Mouse (Mus musculus): ENCODE data around the gene Hist3h2a. TPM values are rescaled to one million over a fixed set of nuclear protein-coding genes. Genes with fewer than 3 reads are reported as not detected.
"Not testable (repeated sequence)": the region's sequence is repeated elsewhere in the genome, so short reads cannot be mapped to it uniquely, and the experiment has no call there.

Hist3h2a gene
- total RNA-seq, 2 experiments from 2014 or later = 22.0 to 28.0 TPM

- intact Hi-C loops (cut with DNase I) = no loop called here
- no peak for DNase-seq
Observed at GRCm38 (mm10) chr11:58944136-58944535, 10.3 kb upstream of the Hist3h2a start.

DNA sequence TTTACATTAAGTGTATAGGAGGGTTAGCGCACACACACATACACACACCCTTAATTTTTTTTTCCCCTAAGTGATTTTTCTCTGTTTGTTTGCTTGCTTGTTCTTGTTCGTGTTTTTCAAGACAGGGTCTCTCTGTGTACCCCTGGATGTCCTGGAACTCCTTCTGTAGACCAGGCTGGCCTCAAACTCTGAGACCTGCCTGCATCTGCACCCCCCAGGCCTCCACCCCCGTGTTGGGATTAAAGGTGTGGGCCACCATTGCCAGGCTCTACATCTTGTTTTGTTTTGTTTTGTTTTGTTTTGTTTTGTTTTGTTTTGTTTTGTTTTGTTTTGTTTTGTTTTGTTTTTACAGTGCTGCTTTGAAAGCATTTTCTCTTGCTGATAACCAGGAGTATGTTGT lies 7.2 kb upstream of the Hist3h2a start:
- intact Hi-C loops (cut with DNase I) = no loop called here
- no peak for DNase-seq

DNA sequence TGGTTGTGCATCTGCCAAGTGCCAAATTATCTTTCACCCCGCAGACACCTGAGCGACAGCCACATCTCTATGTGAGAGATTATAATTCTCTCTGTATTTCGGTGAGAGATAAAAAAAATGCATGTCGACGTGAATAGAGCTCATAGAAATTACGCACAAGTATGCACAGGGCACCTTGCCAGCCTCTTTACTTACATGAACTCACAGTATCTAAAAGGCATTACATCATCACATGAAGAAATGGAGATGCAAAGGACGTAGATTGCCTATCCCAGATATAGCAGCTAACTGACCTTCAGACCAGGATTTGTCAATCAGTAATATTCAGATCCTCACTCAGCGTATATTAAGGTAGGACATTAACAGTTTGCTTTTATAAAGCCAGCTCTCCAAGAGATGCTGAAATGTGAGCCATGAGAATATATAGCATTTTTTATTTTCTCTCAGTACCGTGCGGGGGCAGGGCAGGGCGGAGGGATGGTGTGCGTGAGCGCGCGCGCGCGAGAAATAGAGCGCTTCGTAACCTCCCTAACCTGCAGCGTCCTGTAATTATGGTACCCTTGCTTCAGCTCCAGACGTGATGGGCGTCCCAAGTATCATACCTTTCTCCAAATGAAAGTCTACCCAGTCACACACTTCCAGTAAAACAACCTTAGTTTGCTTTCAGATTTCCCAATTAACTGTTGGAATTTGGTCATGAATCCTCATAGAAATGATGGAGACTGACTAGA lies 6.5 kb upstream of the Hist3h2a start:
- intact Hi-C loops (cut with DNase I) = no loop called here
- no peak for DNase-seq

DNA sequence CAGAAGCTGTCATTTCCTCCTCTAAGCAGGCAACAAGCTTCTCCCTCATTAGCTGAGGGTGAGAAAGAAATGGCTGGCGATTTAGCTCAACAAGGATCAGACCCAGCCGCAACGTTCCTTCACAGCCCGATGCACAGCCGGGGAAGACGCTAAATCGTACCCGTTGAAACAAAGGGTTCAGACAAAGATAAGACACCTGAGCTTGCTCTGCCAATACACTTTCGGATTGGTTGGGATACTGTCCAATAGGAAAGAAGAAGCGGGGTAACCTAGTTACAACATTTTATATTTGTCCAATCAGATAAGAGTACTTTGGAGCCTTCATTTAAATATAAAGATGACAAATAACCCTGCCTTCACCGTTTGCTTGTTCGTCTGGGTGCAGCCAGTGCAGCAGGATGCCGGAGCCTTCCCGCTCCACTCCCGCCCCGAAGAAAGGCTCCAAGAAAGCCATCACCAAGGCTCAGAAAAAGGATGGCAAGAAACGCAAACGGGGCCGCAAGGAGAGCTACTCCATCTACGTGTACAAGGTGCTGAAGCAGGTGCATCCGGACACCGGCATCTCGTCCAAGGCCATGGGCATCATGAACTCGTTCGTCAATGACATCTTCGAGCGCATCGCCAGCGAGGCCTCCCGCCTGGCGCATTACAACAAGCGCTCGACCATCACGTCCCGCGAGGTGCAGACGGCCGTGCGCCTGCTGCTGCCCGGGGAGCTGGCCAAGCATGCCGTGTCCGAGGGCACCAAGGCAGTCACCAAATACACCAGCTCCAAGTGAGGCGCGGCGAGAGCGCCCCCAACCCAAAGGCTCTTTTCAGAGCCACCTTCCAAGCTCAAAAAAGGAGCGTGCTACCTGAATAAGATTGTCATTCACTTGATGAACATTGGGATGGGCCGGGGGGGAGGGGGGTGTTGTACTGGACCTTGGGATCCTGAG lies 5.7 kb upstream of the Hist3h2a start, which contains the start of gene Hist3h2ba:
Hist3h2ba (plus strand) TSS at position 379 of the 938 bp plus-strand sequence.
- intact Hi-C loops (cut with DNase I) = no loop called here
- DNase-seq = peak in 1 of 2 experiments; percentile 35

- intact Hi-C loops (cut with DNase I) = loop anchor here (10.0 kb wide), 1 partner anchor 275 kb away; the partner anchor contains the start of gene Arf1
Observed at GRCm38 (mm10) chr11:58949480-58950431, 4.7 kb upstream of the Hist3h2a start.

GRCm38 (mm10) chr11:58951210-58951609 lies 3.3 kb upstream of the Hist3h2a start:
- no peak for DNase-seq
- intact Hi-C loops (cut with DNase I) = loop anchor here (10.0 kb wide), 1 partner anchor 274 kb away; the partner anchor contains the start of gene Arf1

More at GRCm38 (mm10) chr11:58949480-58950431, 4.7 kb upstream of the Hist3h2a start:
- no peak for DNase-seq

GRCm38 (mm10) chr11:58953351-58954169 lies 925 bp upstream of the Hist3h2a start:
- DNase-seq = peak in 1 of 2 experiments; percentile 29
- intact Hi-C loops (cut with DNase I) = loop anchor here (10.0 kb wide), 1 partner anchor 271 kb away; the partner anchor contains the start of gene Arf1

DNA sequence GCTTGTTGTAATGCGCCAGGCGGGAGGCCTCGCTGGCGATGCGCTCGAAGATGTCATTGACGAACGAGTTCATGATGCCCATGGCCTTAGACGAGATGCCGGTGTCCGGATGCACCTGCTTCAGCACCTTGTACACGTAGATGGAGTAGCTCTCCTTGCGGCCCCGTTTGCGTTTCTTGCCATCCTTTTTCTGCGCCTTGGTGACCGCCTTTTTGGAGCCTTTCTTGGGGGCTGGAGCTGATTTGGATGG lies 390 bp upstream of the Hist3h2a start:
- not testable (repeated sequence) for DNase-seq
- intact Hi-C loops (cut with DNase I) = loop anchor here (10.0 kb wide), 1 partner anchor 271 kb away; the partner anchor contains the start of gene Arf1

GRCm38 (mm10) chr11:58955143-58955867 lies 820 bp downstream of the Hist3h2a start:
- DNase-seq = no peak
- intact Hi-C loops (cut with DNase I) = loop anchor here (5.0 to 10.0 kb wide), 2 partner anchors 227 to 269 kb away; partner anchors contain the start of genes Arf1 and Gjc2

GRCm38 (mm10) chr11:58955868-58956257 lies 1.4 kb downstream of the Hist3h2a start:
- intact Hi-C loops (cut with DNase I) = loop anchor here (5.0 to 10.0 kb wide), 2 partner anchors 226 to 269 kb away; partner anchors contain the start of genes Arf1 and Gjc2
- DNase-seq = no peak

DNA sequence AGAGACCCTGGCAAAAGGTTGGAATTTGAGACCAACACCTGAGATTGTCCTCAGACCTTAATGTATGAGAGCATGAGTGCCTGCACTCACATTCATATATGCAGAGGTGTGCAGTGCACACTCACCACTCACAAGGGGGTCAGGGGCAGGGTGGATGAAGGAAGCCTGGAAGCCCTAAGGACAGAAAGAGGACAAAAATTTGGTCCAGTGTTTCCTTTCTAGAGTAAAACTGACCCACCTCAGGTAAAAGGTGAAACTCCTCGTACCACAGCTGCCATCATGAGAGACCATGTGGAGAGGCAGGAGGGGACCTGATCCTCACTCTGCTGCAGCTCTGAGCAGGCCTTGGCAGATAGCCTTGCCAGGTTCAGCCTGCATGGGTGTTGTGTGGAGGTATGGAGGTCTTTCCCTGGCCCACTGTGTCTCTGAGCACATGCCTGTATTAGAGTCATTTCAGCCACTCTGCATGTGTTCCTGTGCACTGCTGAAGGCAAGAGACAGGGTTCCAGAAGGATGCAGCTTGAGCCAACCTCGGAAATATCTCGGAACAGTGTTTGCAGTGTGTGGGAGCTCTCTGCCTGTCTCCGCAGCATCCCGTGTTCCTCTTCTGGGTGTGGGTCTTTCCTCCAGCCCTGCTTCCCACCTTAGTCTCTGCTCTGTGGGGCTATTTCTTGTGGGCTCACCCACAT lies 2.9 kb downstream of the Hist3h2a start:
- intact Hi-C loops (cut with DNase I) = loop anchor here (5.0 to 10.0 kb wide), 2 partner anchors 225 to 267 kb away; partner anchors contain the start of genes Arf1 and Gjc2
- no peak for DNase-seq

DNA sequence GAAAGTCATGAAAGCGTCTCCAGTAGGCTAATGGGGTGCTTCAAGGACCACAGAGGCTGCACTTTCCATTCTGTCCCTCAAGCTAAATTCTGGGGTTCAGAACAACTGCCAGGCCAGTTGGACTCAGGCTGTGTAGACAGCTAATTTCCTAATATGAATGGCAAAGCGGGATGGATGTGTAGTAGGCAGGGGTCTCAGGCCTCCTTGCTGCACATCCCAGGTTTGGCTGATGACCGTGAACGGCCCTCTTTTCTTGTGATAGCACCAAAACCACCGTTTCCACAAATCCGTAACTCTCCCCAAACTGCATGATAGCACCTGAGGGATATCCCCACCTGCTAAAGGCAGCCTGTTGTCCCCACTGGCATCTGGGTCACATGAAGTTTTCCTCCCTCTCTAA lies 4.1 kb downstream of the Hist3h2a start:
- DNase-seq = no peak
- intact Hi-C loops (cut with DNase I) = loop anchor here (5.0 to 10.0 kb wide), 2 partner anchors 224 to 266 kb away; partner anchors contain the start of genes Arf1 and Gjc2

DNA sequence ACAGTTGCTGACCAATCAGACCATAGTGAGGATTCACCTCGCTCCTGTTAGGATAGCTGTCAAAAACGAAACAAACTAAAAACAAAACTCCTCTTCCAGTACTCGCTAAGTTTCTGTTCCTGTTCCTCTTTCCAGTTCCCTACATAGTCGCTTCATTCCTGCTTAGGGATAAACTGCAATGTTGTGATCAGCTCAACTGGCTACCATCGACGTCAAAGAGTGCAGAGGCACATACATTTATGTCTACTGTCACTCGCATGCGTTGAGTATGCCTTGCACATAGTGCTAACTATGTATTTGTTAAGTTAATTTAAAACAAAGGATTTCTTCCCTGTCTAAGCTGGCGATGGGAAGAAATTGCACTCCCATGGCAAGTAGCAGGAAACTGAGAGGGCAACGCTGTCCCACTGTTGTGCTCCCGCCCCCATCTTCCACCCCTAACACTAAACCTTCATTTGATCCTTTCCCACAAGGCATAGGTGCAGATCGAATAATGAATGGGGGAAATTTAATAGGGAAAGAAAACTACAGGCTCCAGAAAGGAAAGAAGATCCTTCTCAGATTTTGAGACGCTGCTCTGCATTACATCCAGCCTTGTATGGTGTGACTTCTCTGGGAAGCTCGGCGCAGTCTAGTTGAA lies 4.8 kb downstream of the Hist3h2a start:
- intact Hi-C loops (cut with DNase I) = loop anchor here (5.0 to 10.0 kb wide), 2 partner anchors 223 to 265 kb away; partner anchors contain the start of genes Arf1 and Gjc2
- DNase-seq = no peak

GRCm38 (mm10) chr11:58959921-58960465 lies 5.5 kb downstream of the Hist3h2a start:
- intact Hi-C loops (cut with DNase I) = loop anchor here (5.0 to 10.0 kb wide), 2 partner anchors 222 to 265 kb away; partner anchors contain the start of genes Arf1 and Gjc2
- peak; percentile 71 to 76 for DNase-seq

- intact Hi-C loops (cut with DNase I) = no loop called here
- no peak for DNase-seq
Observed at GRCm38 (mm10) chr11:58961364-58962177, 7.1 kb downstream of the Hist3h2a start.

DNA sequence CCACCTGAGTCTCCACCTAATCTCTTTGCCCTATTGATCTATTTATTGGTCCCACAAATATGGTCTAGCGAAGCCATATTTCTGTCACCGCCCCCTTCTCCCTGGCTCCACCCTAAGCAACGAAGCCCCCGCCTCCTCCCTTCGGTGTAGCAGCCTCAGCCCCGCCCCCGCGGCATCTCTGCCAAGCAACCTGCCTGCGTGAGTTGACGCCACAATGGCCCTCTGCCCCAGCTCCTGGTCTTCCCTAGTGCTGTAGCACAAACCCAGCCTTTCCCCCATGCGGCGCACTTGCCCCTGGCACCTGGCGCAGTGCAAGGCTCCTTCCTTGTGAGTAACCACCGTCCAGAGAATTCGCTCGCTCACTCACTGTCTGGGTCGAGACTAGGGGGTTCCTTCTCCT lies 9.1 kb downstream of the Hist3h2a start:
- intact Hi-C loops (cut with DNase I) = no loop called here
- peak in 1 of 2 experiments; percentile 39 for DNase-seq

Measured in heart, postnatal 14 days (tissue).